Mouse (Mus musculus) heart, embryonic 15.5 days (tissue): ENCODE results near the gene Sbf1. TPM values are rescaled to one million over a fixed set of nuclear protein-coding genes. Genes with fewer than 3 reads are reported as not detected.

ENCODE experiments used
- ATAC-seq: fragments of 200-750 bp; cut with Nextera tagmentation; replicated peaks from 2 replicates; pipeline ENCODE4 v1.8.0; 2017; ENCODE audit warnings: low read depth, moderate TSS enrichment; ENCODE audit not compliant: insufficient number of reproducible peaks, insufficient read depth, low FRiP score
- H3K27ac ChIP-seq: fragments of 300-500 bp; sonication (generic); 2 replicates; pipeline ENCODE4 v1.5.1; 2015; ENCODE audit warnings: mild to moderate bottlenecking, inconsistent platforms
- H3K27me3 ChIP-seq: fragments of 300-500 bp; sonication (generic); 2 replicates; pipeline ENCODE4 v1.6.1; 2015; ENCODE audit warnings: inconsistent platforms
- H3K36me3 ChIP-seq: fragments of 300-500 bp; sonication (generic); 2 replicates; pipeline ENCODE4 v1.6.1; 2015; ENCODE audit warnings: mild to moderate bottlenecking, inconsistent platforms
- H3K4me1 ChIP-seq: fragments of 300-500 bp; sonication (generic); replicated peaks from 2 replicates; pipeline ENCODE4 v1.6.1; 2015; ENCODE audit warnings: inconsistent platforms
- H3K4me2 ChIP-seq: fragments of 300-500 bp; sonication (generic); 2 replicates; pipeline ENCODE4 v1.6.1; 2015; ENCODE audit warnings: inconsistent platforms, mild to moderate bottlenecking, moderate library complexity
- H3K4me3 ChIP-seq: fragments of 300-500 bp; sonication (generic); 2 replicates; pipeline ENCODE4 v1.5.1; 2015; ENCODE audit warnings: mild to moderate bottlenecking, inconsistent platforms
- H3K9ac ChIP-seq: fragments of 300-500 bp; sonication (generic); 2 replicates; pipeline ENCODE4 v1.6.1; 2015; ENCODE audit warnings: mild to moderate bottlenecking, inconsistent platforms
- H3K9me3 ChIP-seq: fragments of 300-500 bp; sonication (generic); replicated peaks from 2 replicates; pipeline ENCODE4 v1.6.1; 2016; ENCODE audit warnings: inconsistent platforms
- WGBS: fragments of 180-500 bp; shearing (Covaris S2); methylation state at CpG from one replicate; pipeline ENCODE4 v1.1.7; 2015; ENCODE audit warnings: mixed read lengths; 5-methylcytosine and 5-hydroxymethylcytosine counted together
- polyA plus RNA-seq: library from polyadenylated mRNA; unstranded; fragments of >200 nt; fragmentation: Nextera tagmentation; extraction: Ambion mirVana; gene quantifications from 2 replicates; pipeline ENCODE4 v1.2.1, GENCODE M21; 2015

Sbf1 gene
- polyA plus RNA-seq, 1 experiment from 2014 or later, result 27.5 TPM

- Histone ChIP-seq H3K27me3 (peaks cover 3% of the 10 kb centered on the region; the same call in 1 of the 2 replicates), H3K36me3 (no peaks in the 10 kb centered on the region), H3K9me3 (no peaks in the 10 kb centered on the region), H3K4me1 (peaks cover 22% of the 10 kb centered on the region), H3K9ac (no peak overlapping the region), H3K4me2 (no peak overlapping the region; the same call in 1 of the 2 replicates), H3K4me3 (no peak overlapping the region), H3K27ac (no peak overlapping the region)
- no peak for ATAC-seq
- WGBS, result 70% methylated on average over 11 of the region's 11 CpGs
Measured at GRCm38 (mm10) chr15:89316146-89316545, 1.0 kb upstream of the Sbf1 start.

GRCm38 (mm10) chr15:89314511-89315189, 461 bp downstream of the Sbf1 start:
- peak; percentile 20 for ATAC-seq
- no peaks in the 10 kb centered on the region for H3K27me3 ChIP-seq
- no peaks in the 10 kb centered on the region for H3K36me3 ChIP-seq
- WGBS, result under 1% methylated on average over 58 of the region's 58 CpGs
- peak overlapping the region; percentile 84 for H3K4me2 ChIP-seq
- H3K9ac ChIP-seq, result peak overlapping the region; percentile 92
- peak overlapping the region; percentile 54; the same call in 1 of the 2 replicates for H3K27ac ChIP-seq
- no peaks in the 10 kb centered on the region for H3K9me3 ChIP-seq
- H3K4me3 ChIP-seq, result peak overlapping the region; percentile 95
- H3K4me1 ChIP-seq, result peaks cover 31% of the 10 kb centered on the region

GRCm38 (mm10) chr15:89314107-89314506, 1.0 kb downstream of the Sbf1 start:
- H3K4me2 ChIP-seq, result peak overlapping the region; percentile 84
- no peaks in the 10 kb centered on the region for H3K27me3 ChIP-seq
- ATAC-seq, result no peak
- H3K4me3 ChIP-seq, result peak overlapping the region; percentile 95
- H3K9me3 ChIP-seq, result no peaks in the 10 kb centered on the region
- no peak overlapping the region for H3K27ac ChIP-seq
- peak overlapping the region; percentile 92 for H3K9ac ChIP-seq
- H3K36me3 ChIP-seq, result no peaks in the 10 kb centered on the region
- WGBS, result 26% methylated on average over 3 of the region's 3 CpGs
- H3K4me1 ChIP-seq, result peaks cover 34% of the 10 kb centered on the region

GRCm38 (mm10) chr15:89313359-89313758, 1.8 kb downstream of the Sbf1 start:
- H3K9ac ChIP-seq, result no peak overlapping the region
- H3K36me3 ChIP-seq, result no peaks in the 10 kb centered on the region
- no peaks in the 10 kb centered on the region for H3K9me3 ChIP-seq
- peak overlapping the region; percentile 84; the same call in 1 of the 2 replicates for H3K4me2 ChIP-seq
- no peak for ATAC-seq
- H3K27me3 ChIP-seq, result no peaks in the 10 kb centered on the region
- WGBS, result 62% methylated on average over 4 of the region's 4 CpGs
- peak overlapping the region; percentile 5; the same call in 1 of the 2 replicates for H3K4me3 ChIP-seq
- H3K27ac ChIP-seq, result no peak overlapping the region
- H3K4me1 ChIP-seq, result peaks cover 41% of the 10 kb centered on the region

GRCm38 (mm10) chr15:89309962-89310498, 5.1 kb downstream of the Sbf1 start:
- H3K4me2 ChIP-seq, result no peak overlapping the region
- ATAC-seq, result no peak
- H3K4me3 ChIP-seq, result no peak overlapping the region
- no peaks in the 10 kb centered on the region for H3K9me3 ChIP-seq
- H3K27me3 ChIP-seq, result no peaks in the 10 kb centered on the region
- no peak overlapping the region for H3K27ac ChIP-seq
- WGBS, result 69% methylated on average over 6 of the region's 6 CpGs
- no peak overlapping the region for H3K9ac ChIP-seq
- peaks cover 13% of the 10 kb centered on the region for H3K36me3 ChIP-seq
- H3K4me1 ChIP-seq, result peaks cover 48% of the 10 kb centered on the region

- no peaks in the 10 kb centered on the region for H3K27me3 ChIP-seq
- H3K9ac ChIP-seq, result no peak overlapping the region
- H3K27ac ChIP-seq, result no peak overlapping the region
- H3K4me1 ChIP-seq, result peaks cover 39% of the 10 kb centered on the region
- WGBS, result 82% methylated on average over 7 of the region's 7 CpGs
- H3K9me3 ChIP-seq, result no peaks in the 10 kb centered on the region
- H3K4me3 ChIP-seq, result no peak overlapping the region
- H3K4me2 ChIP-seq, result no peak overlapping the region
- peaks cover 27% of the 10 kb centered on the region for H3K36me3 ChIP-seq
- ATAC-seq, result no peak
Measured at GRCm38 (mm10) chr15:89308406-89309139, 6.5 kb downstream of the Sbf1 start.

- no peak for ATAC-seq
- no peak overlapping the region for H3K9ac ChIP-seq
- no peak overlapping the region for H3K27ac ChIP-seq
- H3K9me3 ChIP-seq, result no peaks in the 10 kb centered on the region
- H3K36me3 ChIP-seq, result peaks cover 38% of the 10 kb centered on the region
- 84% methylated on average over 13 of the region's 13 CpGs for WGBS
- H3K4me2 ChIP-seq, result no peak overlapping the region
- H3K4me1 ChIP-seq, result peaks cover 28% of the 10 kb centered on the region
- no peak overlapping the region for H3K4me3 ChIP-seq
- H3K27me3 ChIP-seq, result no peaks in the 10 kb centered on the region
Measured at GRCm38 (mm10) chr15:89307461-89307860, 7.7 kb downstream of the Sbf1 start.

GRCm38 (mm10) chr15:89305966-89306365, 9.1 kb downstream of the Sbf1 start:
- no peaks in the 10 kb centered on the region for H3K9me3 ChIP-seq
- no peaks in the 10 kb centered on the region for H3K27me3 ChIP-seq
- no peak overlapping the region for H3K27ac ChIP-seq
- no peak for ATAC-seq
- no peak overlapping the region for H3K9ac ChIP-seq
- peaks cover 26% of the 10 kb centered on the region for H3K4me1 ChIP-seq
- peaks cover 51% of the 10 kb centered on the region for H3K36me3 ChIP-seq
- H3K4me3 ChIP-seq, result no peak overlapping the region
- WGBS, result 64% methylated on average over 1 of the region's 1 CpGs
- H3K4me2 ChIP-seq, result no peak overlapping the region

GRCm38 (mm10) chr15:89300600-89300999, 14.5 kb downstream of the Sbf1 start:
- H3K4me3 ChIP-seq, result no peak overlapping the region
- no peak overlapping the region for H3K27ac ChIP-seq
- peaks cover 9% of the 10 kb centered on the region for H3K4me1 ChIP-seq
- H3K9me3 ChIP-seq, result no peaks in the 10 kb centered on the region
- WGBS, result 93% methylated on average over 8 of the region's 8 CpGs
- H3K36me3 ChIP-seq, result peaks cover 77% of the 10 kb centered on the region
- H3K9ac ChIP-seq, result no peak overlapping the region
- ATAC-seq, result no peak
- no peaks in the 10 kb centered on the region for H3K27me3 ChIP-seq
- H3K4me2 ChIP-seq, result no peak overlapping the region

GRCm38 (mm10) chr15:89300180-89300579, 14.9 kb downstream of the Sbf1 start:
- H3K36me3 ChIP-seq, result peaks cover 77% of the 10 kb centered on the region
- no peak overlapping the region for H3K4me2 ChIP-seq
- H3K4me1 ChIP-seq, result peaks cover 9% of the 10 kb centered on the region
- no peak overlapping the region for H3K9ac ChIP-seq
- no peaks in the 10 kb centered on the region for H3K27me3 ChIP-seq
- no peak overlapping the region for H3K4me3 ChIP-seq
- 88% methylated on average over 13 of the region's 13 CpGs for WGBS
- no peak for ATAC-seq
- no peak overlapping the region for H3K27ac ChIP-seq
- H3K9me3 ChIP-seq, result no peaks in the 10 kb centered on the region

- no peak for ATAC-seq
- H3K4me3 ChIP-seq, result no peak overlapping the region
- peaks cover 75% of the 10 kb centered on the region for H3K36me3 ChIP-seq
- H3K9ac ChIP-seq, result no peak overlapping the region
- H3K4me2 ChIP-seq, result no peak overlapping the region
- H3K27ac ChIP-seq, result no peak overlapping the region
- H3K4me1 ChIP-seq, result peaks cover 9% of the 10 kb centered on the region
- WGBS, result 94% methylated on average over 2 of the region's 2 CpGs
- H3K9me3 ChIP-seq, result no peaks in the 10 kb centered on the region
- no peaks in the 10 kb centered on the region for H3K27me3 ChIP-seq
Measured at GRCm38 (mm10) chr15:89297695-89298094, 17.4 kb downstream of the Sbf1 start.
